In genomic region chr19:23298917-23299316, GRCm38 (mm10) we compare ENCODE assay signal across 22 mouse cellular contexts. TPM values are rescaled to one million over a fixed set of nuclear protein-coding genes. Genes with fewer than 3 reads are reported as not detected.
DNase-seq lines count a peak whose midpoint lies in the region; ATAC-seq and TF ChIP-seq lines count a peak whose summit lies in the region.
"Had no signal": no experiment of that assay in that cellular context is flagged by ENCODE, and none has a peak within 500 bp of the region (broad histone marks: within the 10 kb centered on the region; RNA-seq: fewer than 3 reads in every experiment).

No protein-coding gene starts in this region.

- H3K9ac ChIP-seq in hindbrain, postnatal 0 days (replicated peaks; ENCODE audit: low read length) = no peak overlapping the region
- no peak overlapping the region for H3K9ac ChIP-seq in hindbrain, embryonic 11.5 days (ENCODE audit: low read depth, low read length)
- no peak overlapping the region for H3K9ac ChIP-seq in midbrain, embryonic 14.5 days (replicated peaks; ENCODE audit: low read length)
- H3K9ac ChIP-seq in midbrain, embryonic 15.5 days = no peak overlapping the region
- H3K9ac ChIP-seq: heart, embryonic 12.5 days; hindbrain, embryonic 13.5 days; intestine, embryonic 15.5 days; neural tube, embryonic 15.5 days had no signal

- H3K9me3 ChIP-seq in hindbrain, postnatal 0 days (ENCODE audit: low read length) = no peaks in the 10 kb centered on the region
- no peaks in the 10 kb centered on the region for H3K9me3 ChIP-seq in hindbrain, embryonic 11.5 days (ENCODE audit: control insufficient read depth, low read length)
- no peaks in the 10 kb centered on the region for H3K9me3 ChIP-seq in midbrain, embryonic 14.5 days (ENCODE audit: control insufficient read depth, low read length)
- no peaks in the 10 kb centered on the region for H3K9me3 ChIP-seq in midbrain, embryonic 15.5 days
- H3K9me3 ChIP-seq: heart, embryonic 12.5 days; hindbrain, embryonic 13.5 days; intestine, embryonic 15.5 days; midbrain, embryonic 10.5 days; neural tube, embryonic 15.5 days had no signal

- no peak for ATAC-seq in hindbrain, postnatal 0 days
- no peak for ATAC-seq in hindbrain, embryonic 11.5 days (ENCODE audit: low FRiP score)
- no peak for ATAC-seq in midbrain, embryonic 14.5 days (ENCODE audit: low FRiP score, low TSS enrichment)
- no peak for ATAC-seq in midbrain, embryonic 15.5 days (replicated peaks)
- ATAC-seq in monocyte, adult 5-6 weeks (replicated peaks; ENCODE audit: insufficient number of reproducible peaks, low FRiP score, low TSS enrichment, poor library complexity, severe bottlenecking) = no peak
- ATAC-seq: forebrain, embryonic 16.5 days; intestine, embryonic 15.5 days had no signal

- no peak overlapping the region for H3K4me2 ChIP-seq in hindbrain, postnatal 0 days (ENCODE audit: low read depth, low read length)
- H3K4me2 ChIP-seq in hindbrain, embryonic 11.5 days (replicated peaks; ENCODE audit: low read depth, low read length) = no peak overlapping the region
- H3K4me2 ChIP-seq in midbrain, embryonic 14.5 days (ENCODE audit: low read length) = no peak overlapping the region
- H3K4me2 ChIP-seq in midbrain, embryonic 15.5 days = no peak overlapping the region
- H3K4me2 ChIP-seq: heart, embryonic 12.5 days; hindbrain, embryonic 13.5 days; intestine, embryonic 15.5 days; neural tube, embryonic 15.5 days had no signal

- H3K27me3 ChIP-seq in hindbrain, postnatal 0 days (ENCODE audit: insufficient read depth, low read length) = no peaks in the 10 kb centered on the region
- no peaks in the 10 kb centered on the region for H3K27me3 ChIP-seq in hindbrain, embryonic 11.5 days (ENCODE audit: control insufficient read depth, insufficient read depth, low read length)
- no peaks in the 10 kb centered on the region for H3K27me3 ChIP-seq in midbrain, embryonic 14.5 days (ENCODE audit: control insufficient read depth, insufficient read depth, low read length)
- H3K27me3 ChIP-seq in midbrain, embryonic 15.5 days (replicated peaks) = no peaks in the 10 kb centered on the region
- H3K27me3 ChIP-seq: heart, embryonic 12.5 days; hindbrain, embryonic 13.5 days; intestine, embryonic 15.5 days; neural tube, embryonic 15.5 days had no signal

- no peaks in the 10 kb centered on the region for H3K4me1 ChIP-seq in hindbrain, postnatal 0 days (ENCODE audit: insufficient read depth, low read length)
- H3K4me1 ChIP-seq in hindbrain, embryonic 11.5 days (replicated peaks; ENCODE audit: control insufficient read depth, insufficient read depth, low read length) = no peaks in the 10 kb centered on the region
- H3K4me1 ChIP-seq in midbrain, embryonic 14.5 days (ENCODE audit: control insufficient read depth, insufficient read depth, low read length) = no peaks in the 10 kb centered on the region
- no peaks in the 10 kb centered on the region for H3K4me1 ChIP-seq in midbrain, embryonic 15.5 days
- H3K4me1 ChIP-seq in cortical plate, adult 2 months (ENCODE audit: control insufficient read depth, insufficient read depth, low read length) = peaks cover 3% of the 10 kb centered on the region; the same call in 1 of the 2 replicates
- H3K4me1 ChIP-seq: heart, embryonic 12.5 days; hindbrain, embryonic 13.5 days; intestine, embryonic 15.5 days; midbrain, embryonic 10.5 days; neural tube, embryonic 15.5 days had no signal

- 82% methylated on average over 1 of the region's 1 CpGs for WGBS in hindbrain, postnatal 0 days
- 94% methylated on average over 1 of the region's 1 CpGs for WGBS in hindbrain, embryonic 11.5 days
- 83% methylated on average over 1 of the region's 1 CpGs for WGBS in midbrain, embryonic 14.5 days
- WGBS in midbrain, embryonic 15.5 days = 72% methylated on average over 1 of the region's 1 CpGs

- H3K27ac ChIP-seq in hindbrain, postnatal 0 days = no peak overlapping the region
- no peak overlapping the region for H3K27ac ChIP-seq in hindbrain, embryonic 11.5 days (ENCODE audit: low read depth, low read length)
- H3K27ac ChIP-seq in midbrain, embryonic 14.5 days (replicated peaks; ENCODE audit: low read depth, low read length) = no peak overlapping the region
- H3K27ac ChIP-seq in midbrain, embryonic 15.5 days = no peak overlapping the region
- no peak overlapping the region for H3K27ac ChIP-seq in cortical plate, adult 2 months (ENCODE audit: insufficient read depth, low read length)
- H3K27ac ChIP-seq: gastrocnemius, adult 2 months; hindbrain, embryonic 13.5 days; intestine, embryonic 15.5 days; macrophage; midbrain, embryonic 10.5 days; neural tube, embryonic 15.5 days had no signal

- peak; percentile 51 for DNase-seq in hindbrain, postnatal 0 days (ENCODE audit: low spot score)
- no peak for DNase-seq in hindbrain, embryonic 11.5 days (ENCODE audit: low spot score)
- DNase-seq in midbrain, embryonic 14.5 days = peak; percentile 20
- DNase-seq in thymus, postnatal 10 days (ENCODE audit: low spot score in 2 of 2) = no peak
- DNase-seq: gastrocnemius, adult 2 months; heart, postnatal 14 days; left cerebral cortex, postnatal 4 days; liver; right cerebral cortex, postnatal 14 days; spleen, adult 18-20 months; thymus, adult 18-20 months had no signal

- no peak overlapping the region for H3K4me3 ChIP-seq in hindbrain, postnatal 0 days (ENCODE audit: low read length)
- no peak overlapping the region for H3K4me3 ChIP-seq in hindbrain, embryonic 11.5 days (ENCODE audit: low read depth, low read length)
- H3K4me3 ChIP-seq in midbrain, embryonic 14.5 days (replicated peaks; ENCODE audit: low read depth, low read length) = no peak overlapping the region
- H3K4me3 ChIP-seq in midbrain, embryonic 15.5 days = no peak overlapping the region
- no peak overlapping the region for H3K4me3 ChIP-seq in cortical plate, adult 2 months (ENCODE audit: insufficient read depth, low read length)
- H3K4me3 ChIP-seq: gastrocnemius, adult 2 months; heart, embryonic 12.5 days; hindbrain, embryonic 13.5 days; intestine, embryonic 15.5 days; midbrain, embryonic 10.5 days; myocyte; neural tube, embryonic 15.5 days had no signal

- no peaks in the 10 kb centered on the region for H3K36me3 ChIP-seq in hindbrain, postnatal 0 days (ENCODE audit: insufficient read depth, low read length)
- no peaks in the 10 kb centered on the region for H3K36me3 ChIP-seq in hindbrain, embryonic 11.5 days (ENCODE audit: control insufficient read depth, insufficient read depth, low read length)
- no peaks in the 10 kb centered on the region for H3K36me3 ChIP-seq in midbrain, embryonic 14.5 days (ENCODE audit: control insufficient read depth, insufficient read depth, low read length)
- no peaks in the 10 kb centered on the region for H3K36me3 ChIP-seq in midbrain, embryonic 15.5 days (replicated peaks)
- H3K36me3 ChIP-seq: heart, embryonic 12.5 days; hindbrain, embryonic 13.5 days; intestine, embryonic 15.5 days; midbrain, embryonic 10.5 days; neural tube, embryonic 15.5 days had no signal

- no peak for TF ChIP-seq POLR2A in cortical plate, adult 2 months (IDR thresholded peaks at IDR 0.05; ENCODE audit: extremely low read depth, insufficient read depth, low read length)

- peak; percentile 56 for TF ChIP-seq CTCF in hindbrain, postnatal 0 days (IDR thresholded peaks at IDR 0.05; ENCODE audit: low read depth)
- TF ChIP-seq CTCF in cortical plate, adult 2 months (IDR thresholded peaks at IDR 0.05; ENCODE audit: extremely low read depth, insufficient read depth, low read length) = 0 out of 2 replicates have a peak, but pooled peaks have one; percentile 27

RNA-seq across cellular contexts. Expression of gene Smc5, which starts 25.2 kb away (rescaled TPM):
- 16.9 and 21.3 TPM in 2 replicates for total RNA-seq in hindbrain, postnatal 0 days (2014; rRNA removed)
- polyA plus RNA-seq in hindbrain, postnatal 0 days (2015; fragmentation: Nextera tagmentation; extraction: Ambion mirVana) = 21.4 and 23.2 TPM in 2 replicates
- polyA plus RNA-seq in hindbrain, embryonic 11.5 days (2014; fragmentation: Nextera tagmentation; extraction: Ambion mirVana) = 53.6 and 57.4 TPM in 2 replicates
- 25.8 and 36.3 TPM in 2 replicates for polyA plus RNA-seq in midbrain, embryonic 14.5 days (2014; fragmentation: Nextera tagmentation; extraction: Ambion mirVana)
- 25.8 and 28.4 TPM in 2 replicates for polyA plus RNA-seq in midbrain, embryonic 15.5 days (2015; fragmentation: Nextera tagmentation; extraction: Ambion mirVana)
- 37.2 and 40.6 TPM in 2 replicates for polyA plus RNA-seq in cortical plate, adult 2 months (2012; rRNA removed)
- 76.1 to 132 TPM (median 86.2 TPM) in 3 replicates for total RNA-seq in monocyte, adult 5-6 weeks (2017)

Comparison
In these comparisons a context has a peak if more than half of its experiments do, and no peak if none do; other contexts are left out.
1. DNase-seq: peak in hindbrain, postnatal 0 days (single experiment) and midbrain, embryonic 14.5 days (single experiment); none in hindbrain, embryonic 11.5 days (single experiment) and thymus, postnatal 10 days (0 of 2).